Comparison of ENCODE assay signal across 9 mouse cellular contexts in the genomic region with DNA sequence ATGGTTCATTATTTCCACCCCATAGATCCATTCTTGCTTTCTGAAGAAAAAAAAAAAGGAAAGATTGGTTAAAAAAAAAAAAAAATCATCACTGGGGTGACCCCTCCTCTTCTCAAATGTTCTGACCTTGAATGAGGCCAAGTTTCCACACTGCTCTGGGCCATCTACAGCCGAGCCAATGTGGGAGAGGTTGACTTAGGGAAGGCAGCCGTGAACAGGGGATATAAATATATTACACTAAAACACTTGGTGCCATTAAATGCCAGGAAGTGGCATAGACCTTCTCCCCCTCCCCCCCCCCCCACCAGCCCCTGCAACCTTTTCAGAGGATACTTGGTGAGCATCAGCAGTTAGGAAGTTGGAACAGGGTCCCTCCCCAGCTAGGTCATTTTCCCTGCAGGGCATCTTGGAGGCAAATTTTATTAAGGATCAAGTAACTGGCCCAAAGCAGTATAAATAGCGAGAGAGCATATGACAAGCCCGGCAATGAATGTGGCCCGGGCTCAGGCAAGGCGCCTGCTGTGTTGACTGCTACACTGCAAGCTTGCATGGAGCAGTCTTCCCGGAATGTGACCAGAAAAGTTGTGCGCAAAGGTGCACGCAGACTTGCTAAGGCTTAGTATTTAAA.
DNase-seq lines count a peak whose midpoint lies in the region; TF ChIP-seq lines count a peak whose summit lies in the region.
"Had no signal": no experiment of that assay in that cellular context is flagged by ENCODE, and none has a peak within 500 bp of the region (broad histone marks: within the 10 kb centered on the region; RNA-seq: fewer than 3 reads in every experiment).

No protein-coding gene starts in this region.

- H3K4me3 ChIP-seq in lung, adult 2 months (replicated peaks; ENCODE audit: extremely low read depth, low read depth, low read length), result no peak overlapping the region
- H3K4me3 ChIP-seq: midbrain, embryonic 15.5 days had no signal

- TF ChIP-seq POLR2A in lung, adult 2 months (IDR thresholded peaks at IDR 0.05; ENCODE audit: borderline replicate concordance, extremely low read depth, low read depth, low read length), result no peak

- peak; percentile 16 for DNase-seq in adrenal gland, postnatal 14 days
- no peak for DNase-seq in adrenal gland, adult 8-10 months
- DNase-seq in gastrocnemius, postnatal 36 days, result peak; percentile 25 to 32
- DNase-seq in heart, postnatal 14 days, result peak; percentile 25 to 33
- DNase-seq in kidney, postnatal 25 days, result peak; percentile 31 to 75
- DNase-seq in retina, embryonic 14.5 days (ENCODE audit: low spot score), result no peak
- DNase-seq in lung, adult 2 months, result no peak
- no peak for DNase-seq in left cerebral cortex, adult 8-10 months (ENCODE audit: low spot score in 2 of 2)

- no peak for TF ChIP-seq CTCF in lung, adult 2 months (IDR thresholded peaks at IDR 0.05; ENCODE audit: insufficient read depth, low read length)

- intact Hi-C loops in gastrocnemius, postnatal 36 days (cut with DNase I), result loop anchor here (1.0 to 10.0 kb wide), 2 partner anchors 54 to 219 kb away; no protein-coding TSS in a partner anchor
- intact Hi-C loops in heart, postnatal 14 days (cut with DNase I), result loop anchor here (5.0 kb wide), 2 partner anchors 52 to 132 kb away; no protein-coding TSS in a partner anchor

- WGBS in lung, adult 2 months, result 75% methylated on average over 9 of the region's 9 CpGs

- H3K4me1 ChIP-seq in lung, adult 2 months (ENCODE audit: control insufficient read depth, insufficient read depth, low read length), result no peaks in the 10 kb centered on the region
- H3K4me1 ChIP-seq: midbrain, embryonic 15.5 days had no signal

Comparison
In these comparisons a context has a peak if more than half of its experiments do, and no peak if none do; other contexts are left out.
1. DNase-seq: peak in adrenal gland, postnatal 14 days (single experiment), gastrocnemius, postnatal 36 days (2 of 2), heart, postnatal 14 days (2 of 2) and kidney, postnatal 25 days (2 of 2); none in adrenal gland, adult 8-10 months (single experiment), retina, embryonic 14.5 days (single experiment), lung, adult 2 months (single experiment) and left cerebral cortex, adult 8-10 months (0 of 2).